Mouse (Mus musculus) embryonic facial prominence, embryonic 13.5 days (tissue): Measurements from ENCODE around the gene Sytl2. TPM values are rescaled to one million over a fixed set of nuclear protein-coding genes. Genes with fewer than 3 reads are reported as not detected.

Source experiments
- ATAC-seq: fragments of 200-750 bp; cut with Nextera tagmentation; 2 replicates; pipeline ENCODE4 v1.8.0; 2017; ENCODE audit warnings: low read depth; ENCODE audit not compliant: insufficient number of reproducible peaks, insufficient read depth, low FRiP score, low TSS enrichment
- H3K27ac ChIP-seq: fragments of 300-500 bp; sonication (generic); 2 replicates; pipeline ENCODE4 v1.5.1; 2015; ENCODE audit warnings: moderate library complexity, mild to moderate bottlenecking, inconsistent platforms
- H3K27me3 ChIP-seq: fragments of 300-500 bp; sonication (generic); 2 replicates; pipeline ENCODE4 v1.6.1; 2015; ENCODE audit warnings: mild to moderate bottlenecking, inconsistent platforms
- H3K36me3 ChIP-seq: fragments of 300-500 bp; sonication (generic); 2 replicates; pipeline ENCODE4 v1.6.1; 2015; ENCODE audit warnings: mild to moderate bottlenecking, inconsistent platforms
- H3K4me1 ChIP-seq: fragments of 300-500 bp; sonication (generic); 2 replicates; pipeline ENCODE4 v1.6.1; 2015; ENCODE audit warnings: inconsistent platforms
- H3K4me2 ChIP-seq: fragments of 300-500 bp; sonication (generic); 2 replicates; pipeline ENCODE4 v1.6.1; 2015; ENCODE audit warnings: moderate library complexity, mild to moderate bottlenecking, inconsistent platforms
- H3K4me3 ChIP-seq: fragments of 300-500 bp; sonication (generic); 2 replicates; pipeline ENCODE4 v1.5.1; 2015; ENCODE audit warnings: mild to moderate bottlenecking, inconsistent platforms
- H3K9ac ChIP-seq: fragments of 300-500 bp; sonication (generic); 2 replicates; pipeline ENCODE4 v1.6.1; 2015; ENCODE audit warnings: mild to moderate bottlenecking, inconsistent platforms
- H3K9me3 ChIP-seq: fragments of 300-500 bp; sonication (generic); 2 replicates; pipeline ENCODE4 v1.6.1; 2016; ENCODE audit warnings: inconsistent platforms
- WGBS: fragments of 180-500 bp; shearing (Covaris S2); methylation state at CpG from one replicate; pipeline ENCODE4 v1.1.7; 2015; ENCODE audit warnings: mixed read lengths; 5-methylcytosine and 5-hydroxymethylcytosine counted together
- polyA plus RNA-seq: library from polyadenylated mRNA; unstranded; fragments of >200 nt; fragmentation: Nextera tagmentation; extraction: Ambion mirVana; gene quantifications from 2 replicates; pipeline ENCODE4 v1.2.1, GENCODE M21; 2015

The Sytl2 gene
- polyA plus RNA-seq, 1 experiment from 2014 or later, result 8.4 TPM

- H3K4me3 ChIP-seq, result no peak overlapping the region
- H3K27ac ChIP-seq, result no peak overlapping the region
- 64% methylated on average over 11 of the region's 11 CpGs for WGBS
- no peaks in the 10 kb centered on the region for H3K9me3 ChIP-seq
- no peak for ATAC-seq
- H3K9ac ChIP-seq, result no peak overlapping the region
- H3K36me3 ChIP-seq, result no peaks in the 10 kb centered on the region
- no peak overlapping the region for H3K4me2 ChIP-seq
- H3K4me1 ChIP-seq, result no peaks in the 10 kb centered on the region
- H3K27me3 ChIP-seq, result no peaks in the 10 kb centered on the region
Observed at GRCm38 (mm10) chr7:90280274-90280875, 21.7 kb upstream of the Sytl2 start.

GRCm38 (mm10) chr7:90280878-90281277 is 21.2 kb upstream of the Sytl2 start:
- Histone ChIP-seq H3K36me3 (no peaks in the 10 kb centered on the region), H3K27me3 (no peaks in the 10 kb centered on the region), H3K4me2 (no peak overlapping the region), H3K4me1 (no peaks in the 10 kb centered on the region), H3K9ac (no peak overlapping the region), H3K9me3 (no peaks in the 10 kb centered on the region), H3K27ac (no peak overlapping the region), H3K4me3 (no peak overlapping the region)
- ATAC-seq, result no peak
- 38% methylated on average over 8 of the region's 8 CpGs for WGBS

- H3K27ac ChIP-seq, result no peak overlapping the region
- WGBS, result 77% methylated on average over 11 of the region's 11 CpGs
- peak; percentile 20; the same call in 1 of the 2 replicates for ATAC-seq
Observed at GRCm38 (mm10) chr7:90281759-90282546, 20.1 kb upstream of the Sytl2 start.

GRCm38 (mm10) chr7:90282786-90283185 is 19.3 kb upstream of the Sytl2 start:
- H3K4me3 ChIP-seq, result no peak overlapping the region
- no peak overlapping the region for H3K4me2 ChIP-seq
- H3K4me1 ChIP-seq, result no peaks in the 10 kb centered on the region
- H3K27ac ChIP-seq, result no peak overlapping the region
- H3K27me3 ChIP-seq, result no peaks in the 10 kb centered on the region
- H3K9ac ChIP-seq, result no peak overlapping the region
- WGBS, result 69% methylated on average over 1 of the region's 1 CpGs
- H3K9me3 ChIP-seq, result no peaks in the 10 kb centered on the region
- no peak for ATAC-seq
- no peaks in the 10 kb centered on the region for H3K36me3 ChIP-seq

More at GRCm38 (mm10) chr7:90281759-90282546, 20.1 kb upstream of the Sytl2 start:
- H3K4me2 ChIP-seq, result no peak overlapping the region
- no peaks in the 10 kb centered on the region for H3K27me3 ChIP-seq
- no peak overlapping the region for H3K4me3 ChIP-seq
- no peaks in the 10 kb centered on the region for H3K36me3 ChIP-seq
- no peak overlapping the region for H3K9ac ChIP-seq
- no peaks in the 10 kb centered on the region for H3K4me1 ChIP-seq
- H3K9me3 ChIP-seq, result no peaks in the 10 kb centered on the region

- no peak overlapping the region for H3K9ac ChIP-seq
- ATAC-seq, result no peak
- 55% methylated on average over 7 of the region's 7 CpGs for WGBS
- no peaks in the 10 kb centered on the region for H3K36me3 ChIP-seq
- no peaks in the 10 kb centered on the region for H3K4me1 ChIP-seq
- H3K4me3 ChIP-seq, result no peak overlapping the region
- no peak overlapping the region for H3K27ac ChIP-seq
- no peaks in the 10 kb centered on the region for H3K9me3 ChIP-seq
- H3K27me3 ChIP-seq, result no peaks in the 10 kb centered on the region
- no peak overlapping the region for H3K4me2 ChIP-seq
Observed at GRCm38 (mm10) chr7:90284793-90285192, 17.3 kb upstream of the Sytl2 start.

- H3K36me3 ChIP-seq, result no peaks in the 10 kb centered on the region
Observed at GRCm38 (mm10) chr7:90291885-90292284, 10.2 kb upstream of the Sytl2 start.

GRCm38 (mm10) chr7:90302647-90303552 is 848 bp downstream of the Sytl2 start:
- 4% methylated on average over 27 of the region's 27 CpGs for WGBS
- Histone ChIP-seq H3K27ac (no peak overlapping the region), H3K4me3 (peak overlapping the region; percentile 64), H3K9ac (peak overlapping the region; percentile 76), H3K27me3 (peaks cover 42% of the 10 kb centered on the region), H3K4me2 (peak overlapping the region; percentile 96), H3K36me3 (no peaks in the 10 kb centered on the region), H3K4me1 (peaks cover 5% of the 10 kb centered on the region; the same call in 1 of the 2 replicates), H3K9me3 (no peaks in the 10 kb centered on the region)
- ATAC-seq, result peak; percentile 54; the same call in 1 of the 2 replicates

More at GRCm38 (mm10) chr7:90291885-90292284, 10.2 kb upstream of the Sytl2 start:
- Histone ChIP-seq H3K4me3 (no peak overlapping the region), H3K4me1 (no peaks in the 10 kb centered on the region), H3K27ac (no peak overlapping the region), H3K9me3 (no peaks in the 10 kb centered on the region), H3K4me2 (no peak overlapping the region), H3K27me3 (no peaks in the 10 kb centered on the region), H3K9ac (no peak overlapping the region)
- ATAC-seq, result no peak
- 78% methylated on average over 6 of the region's 6 CpGs for WGBS

- peaks cover 22% of the 10 kb centered on the region for H3K27me3 ChIP-seq
- WGBS, result 23% methylated on average over 3 of the region's 3 CpGs
- no peak for ATAC-seq
Observed at GRCm38 (mm10) chr7:90306079-90306478, 4.0 kb downstream of the Sytl2 start.

GRCm38 (mm10) chr7:90306968-90307367 is 4.9 kb downstream of the Sytl2 start:
- no peak overlapping the region for H3K27ac ChIP-seq
- no peak overlapping the region for H3K9ac ChIP-seq
- peaks cover 5% of the 10 kb centered on the region; the same call in 1 of the 2 replicates for H3K4me1 ChIP-seq
- 79% methylated on average over 1 of the region's 1 CpGs for WGBS
- H3K4me2 ChIP-seq, result no peak overlapping the region
- H3K36me3 ChIP-seq, result no peaks in the 10 kb centered on the region
- H3K4me3 ChIP-seq, result no peak overlapping the region
- peaks cover 22% of the 10 kb centered on the region for H3K27me3 ChIP-seq
- H3K9me3 ChIP-seq, result no peaks in the 10 kb centered on the region
- no peak for ATAC-seq

More at GRCm38 (mm10) chr7:90306079-90306478, 4.0 kb downstream of the Sytl2 start:
- Histone ChIP-seq H3K4me1 (peaks cover 5% of the 10 kb centered on the region; the same call in 1 of the 2 replicates), H3K9ac (no peak overlapping the region), H3K9me3 (no peaks in the 10 kb centered on the region), H3K4me3 (no peak overlapping the region), H3K4me2 (no peak overlapping the region), H3K36me3 (no peaks in the 10 kb centered on the region), H3K27ac (no peak overlapping the region)

GRCm38 (mm10) chr7:90308003-90308402 is 6.0 kb downstream of the Sytl2 start:
- Histone ChIP-seq H3K4me3 (no peak overlapping the region), H3K36me3 (no peaks in the 10 kb centered on the region), H3K27ac (no peak overlapping the region), H3K9me3 (no peaks in the 10 kb centered on the region), H3K4me2 (no peak overlapping the region), H3K27me3 (peaks cover 16% of the 10 kb centered on the region), H3K9ac (no peak overlapping the region), H3K4me1 (peaks cover 3% of the 10 kb centered on the region; the same call in 1 of the 2 replicates)
- 73% methylated on average over 6 of the region's 6 CpGs for WGBS
- no peak for ATAC-seq

GRCm38 (mm10) chr7:90312151-90312883 is 10.3 kb downstream of the Sytl2 start:
- 63% methylated on average over 7 of the region's 7 CpGs for WGBS

More at GRCm38 (mm10) chr7:90312151-90312883, 10.3 kb downstream of the Sytl2 start:
- Histone ChIP-seq H3K27ac (no peak overlapping the region), H3K27me3 (no peaks in the 10 kb centered on the region), H3K9me3 (no peaks in the 10 kb centered on the region), H3K4me2 (no peak overlapping the region), H3K4me1 (no peaks in the 10 kb centered on the region), H3K4me3 (no peak overlapping the region), H3K9ac (no peak overlapping the region), H3K36me3 (no peaks in the 10 kb centered on the region)
- no peak for ATAC-seq
